Mouse (Mus musculus) splenic B cell, adult 2 months (primary cell): ENCODE data around the gene Ddx4.

Experiments used
- DNase-seq: peaks from one replicate; pipeline ENCODE4 v3.0.0-alpha.2; 2011; ENCODE audit warnings: low read depth, low spot score
- H3K27me3 ChIP-seq: 2 replicates; pipeline ENCODE4 v1.6.1; 2012; ENCODE audit warnings: mild to moderate bottlenecking, low read length, moderate library complexity, mixed read lengths; ENCODE audit not compliant: control insufficient read depth, poor library complexity, insufficient read depth, severe bottlenecking
- H3K36me3 ChIP-seq: 2 replicates; pipeline ENCODE4 v1.6.1; 2012; ENCODE audit warnings: mild to moderate bottlenecking, low read length, moderate library complexity, mixed read lengths; ENCODE audit not compliant: control insufficient read depth, poor library complexity, insufficient read depth, severe bottlenecking

Gene Ddx4

GRCm38 (mm10) chr13:112660574-112661381 is 8.5 kb upstream of the Ddx4 start, which contains the start of gene Slc38a9:
Slc38a9 (plus strand) TSS chr13:112660751.
- Histone ChIP-seq H3K27me3 (no peaks in the 10 kb centered on the region), H3K36me3 (no peaks in the 10 kb centered on the region)
- peak; percentile 94 for DNase-seq

GRCm38 (mm10) chr13:112659986-112660573 is 7.8 kb upstream of the Ddx4 start:
- no peak for DNase-seq
- Histone ChIP-seq H3K27me3 (no peaks in the 10 kb centered on the region), H3K36me3 (no peaks in the 10 kb centered on the region)

- DNase-seq, result no peak
- no peaks in the 10 kb centered on the region for H3K36me3 ChIP-seq
- H3K27me3 ChIP-seq, result no peaks in the 10 kb centered on the region
These were observed 1.1 kb downstream of the Ddx4 start for GRCm38 (mm10) chr13:112651183-112651582.

- no peak for DNase-seq
- H3K36me3 ChIP-seq, result no peaks in the 10 kb centered on the region
These were observed 6.6 kb downstream of the Ddx4 start for GRCm38 (mm10) chr13:112645529-112646186.

DNA sequence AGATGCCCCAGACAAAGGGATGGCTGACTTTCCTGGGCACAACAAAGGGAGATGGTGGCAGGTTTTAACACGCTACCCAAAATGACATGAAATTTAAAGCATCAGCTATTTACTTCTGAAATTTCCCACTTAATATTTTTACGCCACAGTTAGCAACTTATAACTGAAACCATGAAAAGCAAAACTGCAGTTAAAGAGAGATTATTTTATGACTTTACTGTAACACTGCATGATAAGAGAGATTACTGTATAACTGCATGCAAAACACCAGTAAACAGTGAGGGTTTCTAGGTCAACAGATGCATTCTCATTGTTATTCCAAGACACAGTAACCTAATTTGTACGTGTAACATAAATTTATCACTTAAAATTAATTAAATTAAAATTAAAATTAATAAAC is 7.3 kb downstream of the Ddx4 start:
- Histone ChIP-seq H3K27me3 (no peaks in the 10 kb centered on the region), H3K36me3 (no peaks in the 10 kb centered on the region)
- no peak for DNase-seq

More at GRCm38 (mm10) chr13:112645529-112646186, 6.6 kb downstream of the Ddx4 start:
- H3K27me3 ChIP-seq, result no peaks in the 10 kb centered on the region

DNA sequence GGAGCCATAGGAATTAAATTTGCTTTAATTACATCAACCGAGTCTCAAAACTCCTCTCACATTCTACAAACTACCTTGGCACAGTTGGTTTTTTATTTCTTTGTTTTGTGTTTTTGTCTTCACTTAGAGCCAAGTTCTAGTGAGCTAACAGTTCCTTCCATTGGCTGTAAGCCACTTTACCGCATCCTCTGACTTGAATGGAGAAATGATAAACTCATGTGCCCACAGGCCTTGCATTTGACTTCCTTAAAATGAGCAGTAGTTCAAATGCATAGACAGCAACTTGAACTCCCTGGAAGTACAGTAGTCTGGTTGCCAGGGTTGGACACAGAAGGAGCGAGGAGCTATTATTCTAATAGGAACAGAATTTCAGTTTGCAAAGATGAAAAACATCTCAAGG is 9.4 kb downstream of the Ddx4 start:
- DNase-seq, result no peak
- H3K36me3 ChIP-seq, result no peaks in the 10 kb centered on the region
- no peaks in the 10 kb centered on the region for H3K27me3 ChIP-seq

DNA sequence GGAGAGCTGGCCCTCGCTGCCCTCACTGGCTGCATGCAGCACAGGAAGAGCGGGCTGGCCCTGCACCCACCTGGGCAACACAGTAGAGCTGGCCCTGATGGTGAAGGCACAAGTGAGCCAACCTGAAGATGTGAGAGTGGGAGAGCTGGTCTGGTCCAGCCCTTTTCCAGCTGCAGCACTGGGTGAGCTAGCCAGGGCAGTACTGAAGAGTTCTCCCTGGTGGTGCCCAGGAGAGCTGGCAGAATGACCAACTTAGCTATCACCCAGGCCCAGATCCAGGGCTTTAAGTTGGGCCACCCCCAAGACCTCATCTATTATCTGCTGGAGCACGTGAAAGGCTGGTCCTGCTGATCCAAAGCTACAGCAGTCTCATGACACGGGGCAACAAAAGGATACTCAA is 13.2 kb downstream of the Ddx4 start:
- no peak for DNase-seq
- Histone ChIP-seq H3K36me3 (no peaks in the 10 kb centered on the region), H3K27me3 (no peaks in the 10 kb centered on the region)

DNA sequence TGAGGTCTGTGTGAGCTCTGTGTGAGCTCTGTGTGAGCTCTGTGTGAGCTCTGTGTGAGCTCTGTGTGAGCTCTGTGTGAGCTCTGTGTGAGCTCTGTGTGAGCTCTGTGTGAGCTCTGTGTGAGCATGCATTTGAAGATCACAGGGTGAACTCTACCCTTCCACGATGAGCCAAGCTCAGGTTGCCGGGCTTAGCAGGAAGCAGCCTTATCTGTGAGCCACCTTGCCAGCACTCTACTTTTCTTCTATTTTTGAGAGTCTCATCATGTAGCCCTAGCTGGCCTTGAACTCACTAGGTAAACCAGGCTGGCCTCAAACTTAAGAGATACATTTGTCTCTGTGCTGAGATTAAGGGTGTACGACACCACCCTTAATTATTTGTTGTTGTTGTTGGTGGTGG is 15.8 kb downstream of the Ddx4 start:
- H3K27me3 ChIP-seq, result no peaks in the 10 kb centered on the region
- no peaks in the 10 kb centered on the region for H3K36me3 ChIP-seq
- DNase-seq, result no peak

DNA sequence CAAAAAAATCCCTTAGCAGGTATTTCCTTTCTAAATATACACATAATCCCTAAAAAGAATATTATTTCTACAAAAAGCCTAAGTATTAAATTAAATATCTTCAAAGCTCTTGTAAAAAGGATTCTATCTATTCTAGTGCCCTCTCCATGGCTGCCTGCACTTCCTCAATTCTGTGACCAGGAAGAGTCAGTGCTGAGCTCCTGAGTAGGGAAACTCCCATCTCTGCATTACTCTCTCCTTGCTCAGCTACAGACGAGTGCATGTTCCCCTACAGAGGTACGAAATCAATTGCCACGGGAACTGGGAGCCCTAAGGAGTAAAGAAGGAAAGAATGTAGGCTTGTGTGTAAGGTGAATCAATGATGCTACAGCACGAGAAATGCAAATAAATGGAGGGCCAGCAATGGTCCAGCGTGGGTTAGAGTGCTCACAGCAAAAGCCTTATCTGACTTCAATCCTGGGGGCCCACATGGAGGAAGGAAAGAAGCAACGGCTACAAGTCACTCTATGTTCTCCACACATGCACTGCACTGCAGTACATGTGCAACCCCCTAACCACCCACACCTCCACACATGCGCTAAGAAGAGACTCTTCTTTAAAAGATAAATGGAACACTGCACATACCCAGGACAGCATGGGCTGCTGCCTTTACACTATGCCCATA is 17.0 kb downstream of the Ddx4 start:
- peak; percentile 31 for DNase-seq
- no peaks in the 10 kb centered on the region for H3K27me3 ChIP-seq
- no peaks in the 10 kb centered on the region for H3K36me3 ChIP-seq

DNA sequence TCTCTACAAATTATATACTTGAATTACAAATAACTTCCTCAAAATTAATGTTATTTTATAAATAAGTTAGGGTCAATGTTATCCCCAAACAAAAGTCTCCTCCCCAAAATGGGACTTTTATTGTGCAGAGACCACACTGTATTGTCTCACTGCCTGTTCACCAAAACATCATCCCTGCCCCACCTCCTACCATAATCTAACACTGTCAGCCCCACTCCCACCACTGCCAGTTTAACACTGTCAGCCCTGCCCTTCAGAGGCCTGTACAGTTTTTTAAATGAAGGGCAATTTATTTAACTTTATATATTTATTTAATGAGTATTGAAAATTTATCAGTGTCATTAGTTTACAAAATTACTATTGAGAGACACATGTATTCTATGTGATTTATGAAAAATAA is 26.7 kb downstream of the Ddx4 start:
- no peak for DNase-seq
- Histone ChIP-seq H3K36me3 (no peaks in the 10 kb centered on the region), H3K27me3 (no peaks in the 10 kb centered on the region)

DNA sequence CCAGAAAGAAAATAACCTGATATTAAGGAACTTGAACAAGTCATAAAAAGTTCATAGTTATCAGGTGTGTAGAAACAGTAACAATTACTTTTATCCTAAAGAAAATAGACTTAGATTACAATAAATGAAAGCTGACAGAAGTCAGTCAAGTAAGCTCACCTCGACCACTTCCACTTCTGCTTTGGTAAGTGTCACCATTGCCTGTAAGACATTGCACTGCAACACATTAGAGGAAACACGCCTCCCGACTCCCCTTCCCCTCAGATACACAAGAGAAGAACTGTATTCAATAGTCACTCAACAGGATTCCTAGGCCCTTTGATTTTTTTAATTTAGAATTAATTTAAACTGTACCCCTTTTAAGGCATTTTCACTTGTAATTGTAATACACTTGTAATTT is 27.7 kb downstream of the Ddx4 start:
- no peaks in the 10 kb centered on the region for H3K27me3 ChIP-seq
- peak; percentile 48 for DNase-seq
- H3K36me3 ChIP-seq, result no peaks in the 10 kb centered on the region

DNA sequence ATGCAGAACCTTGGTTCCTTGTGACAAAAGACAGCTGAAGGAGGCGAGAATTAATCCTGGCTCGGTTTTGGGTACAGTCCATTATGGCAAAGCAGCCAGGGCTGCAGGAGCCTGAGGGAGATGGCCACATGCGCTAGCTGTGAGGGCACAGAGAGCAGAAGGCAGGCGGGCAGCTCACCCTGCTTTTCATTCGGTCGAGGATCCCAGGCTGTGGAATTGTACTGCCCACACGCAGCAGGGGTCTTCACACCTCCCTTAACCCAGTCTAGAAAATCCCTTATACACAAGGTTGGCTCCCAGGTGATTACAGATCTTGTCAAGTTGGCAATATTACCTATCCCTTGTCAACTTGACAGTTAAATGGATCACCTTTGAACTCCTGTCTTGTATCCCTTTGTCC is 28.6 kb downstream of the Ddx4 start:
- Histone ChIP-seq H3K36me3 (no peaks in the 10 kb centered on the region), H3K27me3 (no peaks in the 10 kb centered on the region)
- no peak for DNase-seq

DNA sequence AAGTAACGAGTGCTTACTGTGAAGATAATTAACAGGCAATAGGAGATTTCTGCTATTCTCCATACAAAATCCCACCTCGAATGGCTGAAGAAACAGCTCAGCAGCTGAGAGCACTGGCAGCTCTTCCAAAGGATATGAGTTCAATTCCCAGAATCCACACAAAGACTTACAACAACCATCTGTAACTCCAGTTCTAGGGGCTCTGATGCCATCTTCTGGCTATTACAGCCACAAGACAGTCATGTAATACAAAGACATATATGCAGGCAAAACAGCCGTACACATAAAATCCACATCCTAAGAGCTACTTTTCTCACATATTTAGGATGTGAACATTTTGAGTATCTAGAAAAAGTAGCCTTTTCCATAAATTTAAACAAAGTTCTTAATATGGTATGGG is 30.7 kb downstream of the Ddx4 start:
- no peaks in the 10 kb centered on the region for H3K36me3 ChIP-seq
- DNase-seq, result no peak
- H3K27me3 ChIP-seq, result no peaks in the 10 kb centered on the region

GRCm38 (mm10) chr13:112608606-112609005 is 43.7 kb downstream of the Ddx4 start:
- no peaks in the 10 kb centered on the region for H3K27me3 ChIP-seq
- no peak for DNase-seq
- no peaks in the 10 kb centered on the region for H3K36me3 ChIP-seq

DNA sequence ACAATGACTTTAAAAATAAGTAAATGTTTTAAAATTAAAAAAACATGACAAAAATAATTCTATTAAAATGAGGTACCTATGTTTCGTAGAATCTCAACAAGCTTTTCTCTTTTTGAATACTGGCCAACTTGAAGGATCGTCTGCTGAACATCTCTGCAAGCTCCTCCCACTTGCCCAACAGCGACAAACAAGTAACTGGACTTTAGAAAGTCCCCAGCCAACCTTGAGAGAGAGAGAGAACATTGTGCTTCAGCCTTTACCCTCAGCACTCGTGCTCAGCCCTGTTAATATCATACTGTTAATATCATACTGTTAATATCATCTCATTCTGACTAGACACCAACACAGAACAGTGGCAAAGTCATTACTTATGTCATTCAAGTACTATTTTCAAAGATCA is 47.9 kb downstream of the Ddx4 start:
- no peaks in the 10 kb centered on the region for H3K27me3 ChIP-seq
- no peaks in the 10 kb centered on the region for H3K36me3 ChIP-seq
- no peak for DNase-seq
